Mouse (Mus musculus) bone marrow macrophage, adult 2 months (primary cell): ENCODE measurements around the gene Prkca.

ENCODE experiments used
- CTCF ChIP-seq: IDR thresholded peaks from 2 replicates; pipeline ENCODE4 v1.5.1; 2012; ENCODE audit warnings: low read depth, mild to moderate bottlenecking, low read length, moderate library complexity
- POLR2A ChIP-seq: IDR thresholded peaks from 2 replicates; pipeline ENCODE4 v1.6.1; 2012; ENCODE audit warnings: mild to moderate bottlenecking, low read depth, low read length, borderline replicate concordance

GRCm38 (mm10) chr11:107898698-107899097, 445.0 kb downstream of the Prkca start:
- TF ChIP-seq CTCF (no peak), POLR2A (no peak)
